Mouse (Mus musculus) activated CD4-positive, CD25-positive, alpha-beta regulatory T cell, adult 4 months (primary cell): Measurements from ENCODE around the gene Rsu1. TPM values are rescaled to one million over a fixed set of nuclear protein-coding genes. Genes with fewer than 3 reads are reported as not detected.

Source experiments
- ATAC-seq: one replicate; pipeline ENCODE4 v1.8.0; 2017
- polyA plus RNA-seq, 2 experiments: library from polyadenylated mRNA; unstranded; fragments of 100-300 nt; shearing (Covaris generic); gene quantifications; one replicate each; pipeline ENCODE4 v1.2.1; 2017

The Rsu1 gene
- polyA plus RNA-seq, 2 experiments from 2014 or later: 73.2 to 78.3 TPM

GRCm38 (mm10) chr2:13161717-13162116, 109.5 kb downstream of the Rsu1 start:
- ATAC-seq: no peak

GRCm38 (mm10) chr2:13145245-13145644, 126.0 kb downstream of the Rsu1 start:
- no peak for ATAC-seq

- no peak for ATAC-seq
Measured at GRCm38 (mm10) chr2:13134890-13135289, 136.3 kb downstream of the Rsu1 start.

GRCm38 (mm10) chr2:13132841-13133240, 138.4 kb downstream of the Rsu1 start:
- peak; percentile 93 for ATAC-seq

GRCm38 (mm10) chr2:13132406-13132805, 138.8 kb downstream of the Rsu1 start:
- peak; percentile 67 for ATAC-seq

- peak; percentile 22 for ATAC-seq
Measured at GRCm38 (mm10) chr2:13129859-13130258, 141.4 kb downstream of the Rsu1 start.

- no peak for ATAC-seq
Measured at GRCm38 (mm10) chr2:13129337-13129736, 141.9 kb downstream of the Rsu1 start.

- ATAC-seq: no peak
Measured at GRCm38 (mm10) chr2:13120461-13120860, 150.8 kb downstream of the Rsu1 start.

- ATAC-seq: no peak
Measured at GRCm38 (mm10) chr2:13117896-13118295, 153.3 kb downstream of the Rsu1 start.

GRCm38 (mm10) chr2:13106531-13106930, 164.7 kb downstream of the Rsu1 start:
- no peak for ATAC-seq

GRCm38 (mm10) chr2:13104388-13104787, 166.8 kb downstream of the Rsu1 start:
- ATAC-seq: no peak

GRCm38 (mm10) chr2:13103797-13104200, 167.4 kb downstream of the Rsu1 start:
- no peak for ATAC-seq

- no peak for ATAC-seq
Measured at GRCm38 (mm10) chr2:13094045-13094444, 177.2 kb downstream of the Rsu1 start.

GRCm38 (mm10) chr2:13093570-13093969, 177.6 kb downstream of the Rsu1 start:
- no peak for ATAC-seq

- no peak for ATAC-seq
Measured at GRCm38 (mm10) chr2:13091399-13092015, 179.7 kb downstream of the Rsu1 start.

GRCm38 (mm10) chr2:13090841-13091240, 180.4 kb downstream of the Rsu1 start:
- no peak for ATAC-seq

GRCm38 (mm10) chr2:13089861-13090260, 181.4 kb downstream of the Rsu1 start:
- ATAC-seq: no peak

GRCm38 (mm10) chr2:13088266-13088665, 182.9 kb downstream of the Rsu1 start:
- ATAC-seq: no peak

- ATAC-seq: peak; percentile 46
Measured at GRCm38 (mm10) chr2:13087811-13088210, 183.4 kb downstream of the Rsu1 start.

GRCm38 (mm10) chr2:13084223-13084622, 187.0 kb downstream of the Rsu1 start:
- no peak for ATAC-seq

- no peak for ATAC-seq
Measured at GRCm38 (mm10) chr2:13080476-13080875, 190.7 kb downstream of the Rsu1 start.

GRCm38 (mm10) chr2:13072243-13072642, 199.0 kb downstream of the Rsu1 start:
- no peak for ATAC-seq

- ATAC-seq: no peak
Measured at GRCm38 (mm10) chr2:13060426-13061170, 210.6 kb downstream of the Rsu1 start.

GRCm38 (mm10) chr2:13048649-13049048, 222.6 kb downstream of the Rsu1 start:
- no peak for ATAC-seq
